Mouse (Mus musculus) thymus, adult 2 months (tissue): ENCODE data around the gene Spata6. TPM values are rescaled to one million over a fixed set of nuclear protein-coding genes. Genes with fewer than 3 reads are reported as not detected.
A peak's percentile ranks its signal among the peaks of the same experiment; 100 is the strongest.

Experiments used
- DNase-seq: peaks from one replicate; pipeline ENCODE4 v3.0.0; 2021
- H3K27ac ChIP-seq: fragments of 200-500 bp; 2 replicates; pipeline ENCODE4 v1.5.1; 2012; ENCODE audit warnings: low read length, control low read depth; ENCODE audit not compliant: control insufficient read depth, insufficient read depth
- H3K27me3 ChIP-seq: fragments of 200-500 bp; 2 replicates; pipeline ENCODE4 v1.6.1; 2012; ENCODE audit warnings: mild to moderate bottlenecking, low read length, moderate library complexity, mixed read lengths; ENCODE audit not compliant: control insufficient read depth, insufficient read depth
- H3K36me3 ChIP-seq: fragments of 200-500 bp; 2 replicates; pipeline ENCODE4 v1.6.1; 2012; ENCODE audit warnings: mild to moderate bottlenecking, low read length, moderate library complexity; ENCODE audit not compliant: control insufficient read depth, insufficient read depth
- H3K4me1 ChIP-seq: fragments of 200-500 bp; replicated peaks from 2 replicates; pipeline ENCODE4 v1.6.1; 2012; ENCODE audit warnings: low read length; ENCODE audit not compliant: control insufficient read depth, insufficient read depth
- H3K4me3 ChIP-seq: fragments of 200-500 bp; 2 replicates; pipeline ENCODE4 v1.5.1; 2012; ENCODE audit warnings: mild to moderate bottlenecking, low read length, control low read depth, moderate library complexity; ENCODE audit not compliant: control insufficient read depth, insufficient read depth
- CTCF ChIP-seq: fragments of 200-500 bp; IDR thresholded peaks from 2 replicates; pipeline ENCODE4 v1.5.1; 2012; ENCODE audit warnings: mild to moderate bottlenecking, control low read depth, low read length, moderate library complexity, borderline replicate concordance; ENCODE audit not compliant: control insufficient read depth, poor library complexity, insufficient read depth; ENCODE audit errors: extremely low read depth
- POLR2A ChIP-seq: fragments of 200-500 bp; IDR thresholded peaks from 2 replicates; pipeline ENCODE4 v1.6.1; 2012; ENCODE audit warnings: mild to moderate bottlenecking, low read length, control low read depth, moderate library complexity; ENCODE audit not compliant: control insufficient read depth, poor library complexity, insufficient read depth; ENCODE audit errors: extremely low read depth
- WGBS: fragments of 180-500 bp; shearing (Covaris S2); methylation state at CpG from one replicate; pipeline ENCODE4 v1.1.7; 2018; 5-methylcytosine and 5-hydroxymethylcytosine counted together
- polyA plus RNA-seq: library from polyadenylated mRNA; depleted of rRNA; stranded (reverse); fragments of >200 nt; gene quantifications from 2 replicates; pipeline ENCODE4 v1.2.3, GENCODE M21; 2012; rRNA removed

Spata6 gene
- 50.4 and 94.3 TPM in 2 replicates for polyA plus RNA-seq

DNA sequence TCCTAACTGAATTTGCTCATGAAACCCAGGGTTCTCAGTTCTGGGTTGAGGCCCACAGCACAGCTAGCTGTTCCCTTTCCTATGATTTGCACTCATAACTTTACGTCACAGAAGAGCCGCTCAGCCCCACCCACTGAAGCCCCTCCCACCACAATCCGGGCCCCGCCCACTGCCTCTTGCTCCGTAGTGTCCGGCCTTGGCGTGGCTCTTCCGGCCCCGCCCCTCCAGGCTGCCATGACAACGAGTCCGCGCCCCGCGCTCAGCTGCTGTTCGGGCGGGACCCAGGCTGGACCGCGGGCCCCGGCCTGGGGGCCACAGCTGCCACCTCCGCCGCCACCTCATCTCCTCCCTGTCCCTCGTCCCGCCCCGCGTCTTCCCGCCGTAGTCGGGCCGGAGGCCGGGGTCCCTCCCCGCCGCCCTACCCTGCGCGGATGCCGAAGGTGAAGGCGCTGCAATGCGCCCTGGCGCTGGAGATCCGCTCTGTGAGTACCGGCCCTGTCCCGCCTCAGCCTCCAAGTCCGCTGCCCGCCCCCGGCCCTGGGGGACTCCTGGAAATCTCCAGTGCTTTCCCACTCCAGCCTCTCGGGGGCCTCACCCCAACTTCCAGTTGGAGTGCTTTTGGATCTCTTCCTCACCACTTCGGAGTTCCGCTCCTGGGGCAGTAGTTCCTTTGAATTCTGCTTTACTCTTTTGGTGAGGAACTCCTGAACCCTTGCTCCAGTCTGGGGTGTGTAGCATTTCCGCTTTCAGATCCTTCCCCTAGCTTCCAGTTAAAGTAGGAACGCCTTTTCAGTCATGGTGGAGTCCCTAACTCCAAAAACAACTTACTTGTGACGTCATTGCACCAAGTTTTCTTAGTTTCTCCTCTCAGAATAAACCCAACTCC is at the start of gene Spata6:
Gene Spata6, plus strand, starts transcription at position 209 of the 886 bp plus-strand sequence.
- TF ChIP-seq POLR2A (peak; percentile 63; the same call in 1 of the 2 replicates), CTCF (peak; percentile 31; the same call in 1 of the 2 replicates)
- 1% methylated on average over 49 of the region's 50 CpGs for WGBS
- Histone ChIP-seq H3K36me3 (peaks cover 3% of the 10 kb centered on the region; the same call in 1 of the 2 replicates), H3K4me3 (peak within 1 kb of the TSS; percentile 83), H3K27ac (peak within 1 kb of the TSS; percentile 98), H3K27me3 (no peaks in the 10 kb centered on the region), H3K4me1 (no peaks in the 10 kb centered on the region; the same call in 1 of the 2 replicates)
- peak; percentile 93 for DNase-seq

DNA sequence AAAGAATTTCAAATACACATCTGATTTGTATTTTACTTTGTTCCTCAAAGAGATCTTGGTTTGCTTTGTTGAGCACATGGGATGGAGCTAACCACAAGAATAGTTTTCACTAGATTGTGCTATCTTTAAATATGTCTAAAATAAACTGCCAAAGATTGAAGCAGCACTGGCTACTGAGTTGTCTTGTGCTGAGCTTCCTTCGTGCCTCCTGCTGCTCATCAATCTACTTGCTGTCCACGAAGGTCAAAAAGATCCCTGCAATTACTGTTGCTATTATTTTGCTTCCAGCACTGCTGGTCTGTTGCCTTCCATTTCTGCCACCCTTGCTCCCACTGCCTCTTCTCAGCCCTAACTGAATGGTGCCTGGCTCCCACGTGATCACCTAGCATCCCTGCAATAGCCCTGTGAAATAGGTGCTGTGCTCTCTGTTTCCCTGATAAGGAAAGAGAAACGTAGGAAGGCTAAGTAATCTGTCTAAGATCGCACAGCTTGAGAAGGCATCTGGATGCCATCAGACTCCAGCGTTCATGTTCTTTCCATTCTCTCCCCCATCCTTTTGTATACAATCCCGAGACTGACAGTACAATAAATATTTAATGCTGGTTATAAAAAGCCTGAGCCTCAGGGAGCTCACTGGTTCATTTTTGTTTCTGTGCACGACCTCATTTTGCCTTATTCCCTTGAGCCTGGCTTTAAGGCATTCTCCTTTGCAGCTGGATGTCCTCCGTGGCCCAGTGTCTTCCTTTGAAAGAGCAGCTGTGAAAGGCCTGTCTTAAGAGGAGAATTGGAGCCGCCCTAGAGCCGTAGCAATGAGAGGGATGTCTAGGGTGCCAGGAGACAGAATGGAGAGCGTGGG is 49.0 kb upstream of the Spata6 start:
- TF ChIP-seq CTCF: no peak
- TF ChIP-seq POLR2A: no peak
- Histone ChIP-seq H3K27me3 (no peaks in the 10 kb centered on the region), H3K36me3 (no peaks in the 10 kb centered on the region), H3K27ac (no peak overlapping the region), H3K4me1 (no peaks in the 10 kb centered on the region), H3K4me3 (no peak overlapping the region)
- no peak for DNase-seq
- 67% methylated on average over 12 of the region's 12 CpGs for WGBS

DNA sequence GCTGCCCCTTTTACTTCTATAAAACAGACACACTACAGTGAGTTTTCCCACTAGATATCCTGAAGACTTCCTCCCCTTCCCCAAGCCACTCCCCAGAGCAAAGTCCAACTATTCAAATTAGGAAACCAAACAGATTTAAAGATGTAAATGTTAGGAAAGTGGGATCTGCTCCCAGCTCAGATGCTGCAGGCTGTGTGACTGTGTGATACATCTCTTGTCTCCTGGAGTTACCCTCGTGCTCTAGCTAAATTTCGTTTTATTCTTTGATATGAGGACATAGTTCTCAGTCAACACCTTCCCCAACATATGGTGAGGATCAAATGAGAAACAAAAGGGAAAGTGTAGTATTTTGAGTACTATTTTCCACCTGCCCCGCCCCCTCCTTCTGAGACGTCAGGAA is 48.3 kb upstream of the Spata6 start:
- H3K4me3 ChIP-seq: no peak overlapping the region
- no peak for DNase-seq
- WGBS: 62% methylated on average over 4 of the region's 4 CpGs
- H3K27ac ChIP-seq: no peak overlapping the region
- TF ChIP-seq CTCF (no peak), POLR2A (no peak)
- no peaks in the 10 kb centered on the region for H3K27me3 ChIP-seq
- H3K4me1 ChIP-seq: no peaks in the 10 kb centered on the region
- H3K36me3 ChIP-seq: no peaks in the 10 kb centered on the region

DNA sequence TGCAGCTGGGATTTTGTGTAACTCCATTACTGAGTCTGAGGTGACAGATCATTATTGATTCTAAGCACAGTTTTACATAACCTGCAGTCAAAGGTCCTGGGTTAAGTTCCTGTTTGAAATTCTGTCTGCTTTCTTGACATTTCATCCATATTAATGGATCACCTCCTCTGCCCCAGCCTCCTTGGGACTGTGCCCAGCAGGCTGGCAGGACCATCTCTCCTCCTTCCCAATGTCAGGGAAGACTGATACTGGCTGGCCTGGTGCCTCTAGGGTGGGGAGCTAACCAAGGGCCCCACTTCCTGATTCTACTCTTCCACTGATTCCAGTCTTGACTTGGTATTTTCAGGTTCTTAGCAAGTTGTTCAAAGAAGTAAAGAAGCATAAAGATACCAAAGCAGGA is 45.9 kb upstream of the Spata6 start:
- Histone ChIP-seq H3K36me3 (no peaks in the 10 kb centered on the region), H3K4me1 (no peaks in the 10 kb centered on the region), H3K27me3 (no peaks in the 10 kb centered on the region), H3K4me3 (no peak overlapping the region), H3K27ac (no peak overlapping the region)
- TF ChIP-seq POLR2A (no peak), CTCF (no peak)
- DNase-seq: no peak

DNA sequence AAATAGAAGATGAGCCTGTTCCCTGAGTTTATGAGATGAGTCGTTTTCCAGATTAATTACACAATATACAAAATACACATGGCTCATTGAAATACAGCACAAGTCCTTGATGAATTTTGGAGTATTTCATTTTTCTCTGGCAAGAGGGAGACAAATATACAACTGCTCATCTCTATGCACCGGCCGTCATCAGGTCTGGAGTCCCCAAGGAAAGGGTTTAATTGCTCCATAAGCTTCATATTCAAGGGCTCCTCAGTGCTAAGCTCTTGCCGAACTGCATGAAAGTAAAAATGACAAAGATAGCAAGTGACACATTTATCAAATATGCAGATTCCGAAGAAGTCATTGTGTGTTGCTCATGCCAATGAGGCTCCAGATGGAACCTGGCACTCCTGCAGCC is 37.9 kb upstream of the Spata6 start:
- Histone ChIP-seq H3K4me3 (no peak overlapping the region), H3K4me1 (peaks cover 2% of the 10 kb centered on the region; the same call in 1 of the 2 replicates), H3K27me3 (no peaks in the 10 kb centered on the region), H3K36me3 (no peaks in the 10 kb centered on the region), H3K27ac (no peak overlapping the region)
- DNase-seq: no peak
- TF ChIP-seq POLR2A (no peak), CTCF (no peak)
- WGBS: 97% methylated on average over 5 of the region's 5 CpGs

DNA sequence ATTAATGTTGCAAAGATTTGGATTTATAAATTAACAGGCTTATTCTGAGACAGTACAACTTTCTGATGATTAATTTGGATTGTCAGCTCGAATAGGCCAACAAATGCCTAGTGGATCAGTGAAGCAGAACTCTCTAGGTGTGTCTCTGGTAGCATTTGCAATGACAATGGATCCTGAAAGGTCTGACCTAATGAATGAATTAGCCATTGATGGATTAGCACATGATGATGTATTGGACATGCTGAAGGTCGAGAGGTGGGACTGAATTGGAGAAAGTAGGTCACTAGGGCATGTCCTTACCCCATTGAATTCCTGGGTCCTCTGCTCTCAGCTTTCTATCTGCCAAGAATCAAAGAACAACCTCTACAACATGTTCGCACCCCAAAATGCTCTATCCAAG is 37.0 kb upstream of the Spata6 start:
- Histone ChIP-seq H3K36me3 (no peaks in the 10 kb centered on the region), H3K27me3 (no peaks in the 10 kb centered on the region), H3K27ac (no peak overlapping the region), H3K4me1 (peaks cover 3% of the 10 kb centered on the region; the same call in 1 of the 2 replicates), H3K4me3 (no peak overlapping the region)
- no peak for DNase-seq
- 86% methylated on average over 3 of the region's 3 CpGs for WGBS
- TF ChIP-seq CTCF: no peak
- no peak for TF ChIP-seq POLR2A
